Mouse (Mus musculus) CD4-positive, CD25-positive, alpha-beta regulatory T cell, adult 4 months (primary cell): ENCODE results near the gene Ctnnd2. TPM values are rescaled to one million over a fixed set of nuclear protein-coding genes. Genes with fewer than 3 reads are reported as not detected.
A peak's percentile ranks its signal among the peaks of the same experiment; 100 is the strongest.

Source experiments
- ATAC-seq: one replicate; pipeline ENCODE4 v1.8.0; 2017
- polyA plus RNA-seq, 2 experiments: library from polyadenylated mRNA; unstranded; fragments of 100-300 nt; shearing (Covaris generic); gene quantifications; one replicate each; pipeline ENCODE4 v1.2.1; 2017

Ctnnd2 gene
- polyA plus RNA-seq, 2 experiments from 2014 or later = 0.54 TPM; not detected in 1

GRCm38 (mm10) chr15:30548263-30548662, 375.9 kb downstream of the Ctnnd2 start:
- no peak for ATAC-seq

- no peak for ATAC-seq
These were observed 378.6 kb downstream of the Ctnnd2 start for GRCm38 (mm10) chr15:30550956-30551355.

- ATAC-seq = no peak
These were observed 381.6 kb downstream of the Ctnnd2 start for GRCm38 (mm10) chr15:30553910-30554406.

GRCm38 (mm10) chr15:30555787-30556186, 383.4 kb downstream of the Ctnnd2 start:
- ATAC-seq = no peak

- no peak for ATAC-seq
These were observed 390.0 kb downstream of the Ctnnd2 start for GRCm38 (mm10) chr15:30562375-30562774.

GRCm38 (mm10) chr15:30564594-30564993, 392.2 kb downstream of the Ctnnd2 start:
- ATAC-seq = no peak

GRCm38 (mm10) chr15:30570254-30570800, 397.9 kb downstream of the Ctnnd2 start:
- no peak for ATAC-seq

- no peak for ATAC-seq
These were observed 415.1 kb downstream of the Ctnnd2 start for GRCm38 (mm10) chr15:30587446-30587845.

GRCm38 (mm10) chr15:30590865-30591264, 418.5 kb downstream of the Ctnnd2 start:
- no peak for ATAC-seq

- no peak for ATAC-seq
These were observed 423.1 kb downstream of the Ctnnd2 start for GRCm38 (mm10) chr15:30595507-30595906.

- ATAC-seq = peak; percentile 95
These were observed 438.2 kb downstream of the Ctnnd2 start for GRCm38 (mm10) chr15:30610613-30611012.

GRCm38 (mm10) chr15:30615451-30615850, 443.1 kb downstream of the Ctnnd2 start:
- ATAC-seq = no peak

GRCm38 (mm10) chr15:30616861-30617260, 444.5 kb downstream of the Ctnnd2 start:
- ATAC-seq = no peak

GRCm38 (mm10) chr15:30617932-30618331, 445.5 kb downstream of the Ctnnd2 start:
- no peak for ATAC-seq

GRCm38 (mm10) chr15:30628524-30628923, 456.1 kb downstream of the Ctnnd2 start:
- no peak for ATAC-seq

GRCm38 (mm10) chr15:30632113-30632735, 459.8 kb downstream of the Ctnnd2 start:
- no peak for ATAC-seq

GRCm38 (mm10) chr15:30633917-30634316, 461.5 kb downstream of the Ctnnd2 start:
- ATAC-seq = no peak

- no peak for ATAC-seq
These were observed 462.1 kb downstream of the Ctnnd2 start for GRCm38 (mm10) chr15:30634522-30634921.

- ATAC-seq = no peak
These were observed 468.3 kb downstream of the Ctnnd2 start for GRCm38 (mm10) chr15:30640651-30641050.

- no peak for ATAC-seq
These were observed 473.3 kb downstream of the Ctnnd2 start for GRCm38 (mm10) chr15:30645688-30646087.

- no peak for ATAC-seq
These were observed 474.4 kb downstream of the Ctnnd2 start for GRCm38 (mm10) chr15:30646501-30647431.

- no peak for ATAC-seq
These were observed 475.4 kb downstream of the Ctnnd2 start for GRCm38 (mm10) chr15:30647679-30648311.

- no peak for ATAC-seq
These were observed 477.6 kb downstream of the Ctnnd2 start for GRCm38 (mm10) chr15:30649964-30650363.
